ENCODE assay signal across 21 mouse cellular contexts in the genomic region with DNA sequence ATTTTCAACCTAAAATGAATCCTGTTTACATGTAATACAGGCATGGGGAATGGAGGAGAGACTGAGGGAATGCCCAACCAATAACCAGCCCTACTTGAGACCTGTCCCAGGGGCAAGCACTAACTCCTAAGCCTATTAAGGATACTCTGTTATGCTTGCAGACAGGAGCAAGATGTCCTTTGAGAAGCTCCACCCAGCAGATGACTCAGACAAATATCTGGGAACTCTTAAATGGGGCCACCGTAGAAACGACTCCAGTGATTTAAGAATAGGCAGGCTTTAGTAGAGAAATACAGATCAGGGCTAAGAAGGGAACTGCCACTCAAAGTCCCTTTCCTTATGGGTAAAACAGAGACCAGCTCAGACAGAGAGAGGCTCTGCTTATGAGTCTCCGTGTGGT.
A peak's percentile ranks its signal among the peaks of the same experiment; 100 is the strongest.
DNase-seq lines count a peak whose midpoint lies in the region; ATAC-seq and TF ChIP-seq lines count a peak whose summit lies in the region.
"Had no signal": no experiment of that assay in that cellular context is flagged by ENCODE, and none has a peak within 500 bp of the region (broad histone marks: within the 10 kb centered on the region; RNA-seq: fewer than 3 reads in every experiment).

No protein-coding gene starts in this region.

- no peak for TF ChIP-seq CTCF in MEL (IDR thresholded peaks at IDR 0.05 in 2 of 3, conservative IDR thresholded peaks at IDR 0.05 in 1 of 3; ENCODE audit: control insufficient read depth in 1 of 3, insufficient read depth in 1 of 3, low read depth in 2 of 3, low read length in 3 of 3, poor library complexity in 1 of 3, severe bottlenecking in 1 of 3)

- peaks cover 55% of the 10 kb centered on the region for H3K4me1 ChIP-seq in heart, embryonic 10.5 days
- H3K4me1 ChIP-seq in heart, embryonic 11.5 days (ENCODE audit: control insufficient read depth, insufficient read depth, low read length), result peaks cover 44% of the 10 kb centered on the region
- no peaks in the 10 kb centered on the region for H3K4me1 ChIP-seq in MEL (ENCODE audit: control insufficient read depth in 1 of 2, insufficient read depth in 2 of 2, low read length in 2 of 2)

- no peak for TF ChIP-seq RAD21 in MEL (IDR thresholded peaks at IDR 0.05; ENCODE audit: low read depth, low read length)

- no peaks in the 10 kb centered on the region for H3K36me3 ChIP-seq in heart, embryonic 10.5 days
- H3K36me3 ChIP-seq in heart, embryonic 11.5 days (ENCODE audit: control insufficient read depth, insufficient read depth, low read length), result no peaks in the 10 kb centered on the region
- H3K36me3 ChIP-seq in MEL (ENCODE audit: control insufficient read depth in 1 of 2, insufficient read depth in 2 of 2, low read length in 2 of 2), result no peaks in the 10 kb centered on the region; a peak in 1 of 4 replicates
- H3K36me3 ChIP-seq: embryonic facial prominence, embryonic 15.5 days; forebrain, embryonic 10.5 days; hindbrain, embryonic 10.5 days; intestine, embryonic 15.5 days; kidney, embryonic 15.5 days had no signal

- no peak for TF ChIP-seq POLR2A in MEL (IDR thresholded peaks at IDR 0.05; ENCODE audit: control insufficient read depth in 1 of 2, insufficient read depth in 1 of 2, low read depth in 1 of 2, low read length in 2 of 2, poor library complexity in 1 of 2)

- H3K9ac ChIP-seq in heart, embryonic 11.5 days (ENCODE audit: low read depth, low read length), result no peak overlapping the region
- H3K9ac ChIP-seq in MEL (ENCODE audit: control insufficient read depth, low read depth, low read length, poor library complexity, severe bottlenecking), result no peak overlapping the region
- H3K9ac ChIP-seq: embryonic facial prominence, embryonic 15.5 days; hindbrain, embryonic 14.5 days; intestine, embryonic 15.5 days; kidney, embryonic 15.5 days had no signal

- H3K27me3 ChIP-seq in heart, embryonic 10.5 days (ENCODE audit: insufficient read depth, poor library complexity, severe bottlenecking), result no peaks in the 10 kb centered on the region
- no peaks in the 10 kb centered on the region for H3K27me3 ChIP-seq in heart, embryonic 11.5 days (ENCODE audit: control insufficient read depth, insufficient read depth, low read length)
- peaks cover 0 to 1% of the 10 kb centered on the region in 2 experiments; a peak in 2 of 4 replicates for H3K27me3 ChIP-seq in MEL (ENCODE audit: control insufficient read depth in 1 of 2, insufficient read depth in 2 of 2, low read length in 2 of 2)
- H3K27me3 ChIP-seq: embryonic facial prominence, embryonic 15.5 days; intestine, embryonic 15.5 days; kidney, embryonic 15.5 days had no signal

- H3K79me2 ChIP-seq in MEL (ENCODE audit: control insufficient read depth, insufficient read depth, low read length, poor library complexity), result no peaks in the 10 kb centered on the region

- no peaks in the 10 kb centered on the region for H3K9me3 ChIP-seq in heart, embryonic 10.5 days
- H3K9me3 ChIP-seq in heart, embryonic 11.5 days (replicated peaks; ENCODE audit: control insufficient read depth, low read length), result no peaks in the 10 kb centered on the region
- H3K9me3 ChIP-seq in MEL (replicated peaks; ENCODE audit: insufficient read depth, low read length), result no peaks in the 10 kb centered on the region
- H3K9me3 ChIP-seq: embryonic facial prominence, embryonic 15.5 days; forebrain, embryonic 10.5 days; hindbrain, embryonic 10.5 days; intestine, embryonic 15.5 days; kidney, embryonic 15.5 days had no signal

- H3K4me3 ChIP-seq in heart, embryonic 10.5 days, result no peak overlapping the region
- H3K4me3 ChIP-seq in heart, embryonic 11.5 days (ENCODE audit: low read depth, low read length), result no peak overlapping the region
- H3K4me3 ChIP-seq in MEL (ENCODE audit: control insufficient read depth in 1 of 2, insufficient read depth in 1 of 2, low read depth in 2 of 2, low read length in 2 of 2), result no peak overlapping the region
- H3K4me3 ChIP-seq: embryonic facial prominence, embryonic 15.5 days; erythroblast, embryonic 14.5 days; forebrain, embryonic 10.5 days; hindbrain, embryonic 10.5 days; intestine, embryonic 15.5 days; kidney, embryonic 15.5 days had no signal

- 52% methylated on average over 3 of the region's 3 CpGs for WGBS in heart, embryonic 10.5 days
- whole genome bisulfite sequencing in heart, embryonic 11.5 days (ENCODE audit: insufficient replicate concordance), result 52% methylated on average over 3 of the region's 3 CpGs

- TF ChIP-seq EP300 in MEL (IDR thresholded peaks at IDR 0.05; ENCODE audit: low read depth in 1 of 2, low read length in 2 of 2), result no peak

- DNase-seq in heart, adult 11 months, result peak; percentile 92
- DNase-seq in heart, postnatal 4 days, result no peak
- no peak for DNase-seq in heart, embryonic 10.5 days (ENCODE audit: low spot score)
- peak; percentile 26 for DNase-seq in MEL (ENCODE audit: low read depth, low spot score)
- DNase-seq in MN1 (ENCODE audit: low spot score), result peak; percentile 36
- no peak for DNase-seq in natural killer cell, adult 2 months (ENCODE audit: low spot score in 2 of 2)
- DNase-seq: adrenal gland, postnatal 25 days; cerebellum, adult 2 months; cerebellum, postnatal 14 days; embryo, embryonic 11 days; gastrocnemius, postnatal 10 days; kidney, adult 18-20 months had no signal

- no peak for ATAC-seq in heart, embryonic 11.5 days (replicated peaks; ENCODE audit: insufficient number of reproducible peaks, low FRiP score, low TSS enrichment)
- ATAC-seq: forebrain, embryonic 14.5 days; intestine, embryonic 15.5 days had no signal

- peak overlapping the region; percentile 6; the same call in 1 of the 2 replicates for H3K27ac ChIP-seq in heart, embryonic 10.5 days
- H3K27ac ChIP-seq in heart, embryonic 11.5 days (ENCODE audit: low read depth, low read length), result no peak overlapping the region
- H3K27ac ChIP-seq in MEL (ENCODE audit: control insufficient read depth, low read depth, low read length), result no peak overlapping the region
- H3K27ac ChIP-seq: embryonic facial prominence, embryonic 15.5 days; forebrain, embryonic 10.5 days; hindbrain, embryonic 10.5 days; hindbrain, embryonic 14.5 days; intestine, embryonic 15.5 days; kidney, embryonic 15.5 days had no signal

- no peak overlapping the region for H3K4me2 ChIP-seq in heart, embryonic 11.5 days
- H3K4me2 ChIP-seq: embryonic facial prominence, embryonic 15.5 days; hindbrain, embryonic 14.5 days; intestine, embryonic 15.5 days; kidney, embryonic 15.5 days had no signal

TF ChIP-seq in MEL, 35 proteins besides CTCF, POLR2A, EP300 and RAD21:
- TF ChIP-seq TBP (IDR thresholded peaks at IDR 0.05; ENCODE audit: low read depth, low read length) (no peak), HCFC1 (IDR thresholded peaks at IDR 0.05; ENCODE audit: low read depth, low read length) (no peak), MYC (IDR thresholded peaks at IDR 0.05; ENCODE audit: low read depth, low read length) (no peak), BHLHE40 (IDR thresholded peaks at IDR 0.05; ENCODE audit: borderline replicate concordance, low read depth, low read length) (no peak), SMC3 (IDR thresholded peaks at IDR 0.05; ENCODE audit: low read depth, low read length) (no peak), USF1 (IDR thresholded peaks at IDR 0.05; ENCODE audit: low read depth, low read length) (no peak), UBTF (IDR thresholded peaks at IDR 0.05; ENCODE audit: borderline replicate concordance, insufficient read depth, low read depth, low read length) (no peak), MYB (IDR thresholded peaks at IDR 0.05; ENCODE audit: low read depth, low read length) (no peak), CHD1 (IDR thresholded peaks at IDR 0.05; ENCODE audit: low read depth, low read length) (no peak), ZNF384 (IDR thresholded peaks at IDR 0.05; ENCODE audit: low read depth, low read length) (no peak), RCOR1 (IDR thresholded peaks at IDR 0.05; ENCODE audit: low read depth, low read length) (no peak), SIN3A (IDR thresholded peaks at IDR 0.05; ENCODE audit: low read length) (no peak), TAL1 (IDR thresholded peaks at IDR 0.05; ENCODE audit: low read length) (no peak), MEF2A (IDR thresholded peaks at IDR 0.05; ENCODE audit: extremely low read depth, insufficient replicate concordance, low read depth, low read length, poor library complexity, severe bottlenecking) (no peak), MAZ (IDR thresholded peaks at IDR 0.05; ENCODE audit: low read depth, low read length) (no peak), GABPA (IDR thresholded peaks at IDR 0.05; ENCODE audit: low read depth, low read length) (no peak)
TF ChIP-seq in MEL: peak in this region for 0.

Comparison
In these comparisons a context has a peak if more than half of its experiments do, and no peak if none do; other contexts are left out.
1. DNase-seq: peak in heart, adult 11 months (single experiment), MEL (single experiment) and MN1 (single experiment); none in heart, postnatal 4 days (single experiment), heart, embryonic 10.5 days (single experiment) and natural killer cell, adult 2 months (0 of 2).